Mouse (Mus musculus) midbrain, embryonic 11.5 days (tissue): Measurements from ENCODE around the gene Tacc2. TPM values are rescaled to one million over a fixed set of nuclear protein-coding genes. Genes with fewer than 3 reads are reported as not detected.
A peak's percentile ranks its signal among the peaks of the same experiment; 100 is the strongest.

Experiments used
- ATAC-seq: fragments of 200-750 bp; cut with Nextera tagmentation; 2 replicates; pipeline ENCODE4 v1.8.0; 2017; ENCODE audit warnings: moderate TSS enrichment, moderate library complexity; ENCODE audit not compliant: low FRiP score
- DNase-seq: peaks from one replicate; pipeline ENCODE4 v3.0.0; 2015; ENCODE audit warnings: low spot score; ENCODE audit errors: missing footprints
- H3K27ac ChIP-seq: fragments of 300-500 bp; sonication (generic); 2 replicates; pipeline ENCODE4 v1.5.1; 2014; ENCODE audit warnings: low read depth, low read length
- H3K27me3 ChIP-seq: fragments of 300-500 bp; sonication (generic); 2 replicates; pipeline ENCODE4 v1.6.1; 2014; ENCODE audit warnings: mild to moderate bottlenecking, low read length, moderate library complexity, mixed read lengths; ENCODE audit not compliant: control insufficient read depth, insufficient read depth
- H3K36me3 ChIP-seq: fragments of 300-500 bp; sonication (generic); 2 replicates; pipeline ENCODE4 v1.6.1; 2014; ENCODE audit warnings: mild to moderate bottlenecking, low read length, moderate library complexity, mixed read lengths; ENCODE audit not compliant: control insufficient read depth, insufficient read depth
- H3K4me1 ChIP-seq: fragments of 300-500 bp; sonication (generic); 2 replicates; pipeline ENCODE4 v1.6.1; 2014; ENCODE audit warnings: low read length; ENCODE audit not compliant: control insufficient read depth, insufficient read depth
- H3K4me2 ChIP-seq: fragments of 300-500 bp; sonication (generic); 2 replicates; pipeline ENCODE4 v1.6.1; 2014; ENCODE audit warnings: mild to moderate bottlenecking, moderate library complexity
- H3K4me3 ChIP-seq: fragments of 300-500 bp; sonication (generic); 2 replicates; pipeline ENCODE4 v1.5.1; 2014; ENCODE audit warnings: low read depth, low read length
- H3K9ac ChIP-seq: fragments of 300-500 bp; sonication (generic); 2 replicates; pipeline ENCODE4 v1.6.1; 2014; ENCODE audit warnings: low read length
- H3K9me3 ChIP-seq: fragments of 300-500 bp; sonication (generic); 2 replicates; pipeline ENCODE4 v1.6.1; 2016; ENCODE audit warnings: low read length; ENCODE audit not compliant: control insufficient read depth
- WGBS: fragments of 180-500 bp; shearing (Covaris S2); extraction: QIAGEN DNeasy Blood & Tissue Kit; methylation state at CpG from one replicate; pipeline ENCODE4 v1.1.7; 2014; 5-methylcytosine and 5-hydroxymethylcytosine counted together
- polyA plus RNA-seq: library from polyadenylated mRNA; unstranded; fragments of >200 nt; fragmentation: Nextera tagmentation; extraction: Ambion mirVana; gene quantifications from 2 replicates; pipeline ENCODE4 v1.2.1, GENCODE M21; 2014

Gene Tacc2
- polyA plus RNA-seq, 1 experiment from 2014 or later, result 47.3 TPM

DNA sequence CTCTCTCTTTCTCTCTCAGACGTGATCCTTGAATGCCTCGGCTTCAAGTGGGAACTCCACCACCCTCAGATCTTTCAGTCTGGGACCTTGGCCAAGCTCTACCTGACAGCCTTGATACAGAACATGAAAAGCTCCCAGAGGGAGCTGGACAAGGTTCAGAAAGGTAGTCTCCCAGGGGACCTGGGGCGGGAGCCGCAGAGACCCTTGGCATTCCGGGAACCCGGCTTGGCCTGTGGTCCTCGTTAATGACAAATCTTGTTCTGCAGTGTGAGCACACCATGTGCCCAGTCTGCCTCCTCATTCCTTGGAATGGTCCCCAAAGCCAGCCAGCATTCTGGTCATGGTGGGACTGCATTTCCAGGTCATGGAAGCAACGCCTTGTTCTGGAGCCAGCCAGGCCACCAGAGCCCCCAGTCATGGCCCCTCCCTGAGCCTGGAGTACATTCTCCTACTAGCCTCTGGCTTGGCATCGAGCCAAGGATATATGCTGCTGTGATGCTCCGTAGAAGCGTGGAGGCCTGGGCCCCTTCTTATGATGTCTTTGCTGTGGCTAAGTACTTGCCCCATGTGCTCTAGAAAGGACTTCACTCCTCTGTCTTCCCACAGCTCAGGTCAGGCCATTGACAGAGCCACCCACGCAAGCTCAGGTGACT is 208.8 kb downstream of the Tacc2 start:
- Histone ChIP-seq H3K4me2 (no peak overlapping the region), H3K36me3 (no peaks in the 10 kb centered on the region), H3K27me3 (no peaks in the 10 kb centered on the region), H3K4me3 (no peak overlapping the region), H3K9ac (no peak overlapping the region), H3K27ac (no peak overlapping the region), H3K9me3 (no peaks in the 10 kb centered on the region), H3K4me1 (no peaks in the 10 kb centered on the region)
- ATAC-seq, result no peak
- WGBS, result 86% methylated on average over 12 of the region's 12 CpGs
- peak; percentile 14 for DNase-seq

DNA sequence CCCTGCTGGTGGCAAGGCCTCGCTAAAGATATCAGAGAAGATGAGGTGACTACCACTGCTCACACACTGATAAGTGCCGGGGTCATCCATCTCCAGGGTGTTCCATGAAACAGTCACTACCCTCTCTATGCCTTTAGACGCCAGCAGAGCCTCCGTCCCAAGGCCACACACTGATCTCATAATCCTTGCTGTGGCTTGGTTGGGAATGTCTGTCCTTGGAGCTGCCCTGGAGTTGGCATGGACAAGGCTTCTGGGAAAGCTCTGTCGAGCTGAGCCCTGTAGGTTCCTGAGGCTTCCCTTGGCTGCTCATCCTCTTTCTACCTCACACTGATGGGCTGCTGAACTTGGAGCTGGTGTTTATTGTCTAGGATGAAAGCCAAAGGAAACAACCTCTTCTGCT is 209.5 kb downstream of the Tacc2 start:
- Histone ChIP-seq H3K9ac (no peak overlapping the region), H3K36me3 (no peaks in the 10 kb centered on the region), H3K4me3 (no peak overlapping the region), H3K27ac (no peak overlapping the region), H3K27me3 (no peaks in the 10 kb centered on the region), H3K4me1 (no peaks in the 10 kb centered on the region), H3K4me2 (no peak overlapping the region), H3K9me3 (no peaks in the 10 kb centered on the region)
- DNase-seq (no peak), ATAC-seq (no peak)
- 86% methylated on average over 5 of the region's 5 CpGs for WGBS

DNA sequence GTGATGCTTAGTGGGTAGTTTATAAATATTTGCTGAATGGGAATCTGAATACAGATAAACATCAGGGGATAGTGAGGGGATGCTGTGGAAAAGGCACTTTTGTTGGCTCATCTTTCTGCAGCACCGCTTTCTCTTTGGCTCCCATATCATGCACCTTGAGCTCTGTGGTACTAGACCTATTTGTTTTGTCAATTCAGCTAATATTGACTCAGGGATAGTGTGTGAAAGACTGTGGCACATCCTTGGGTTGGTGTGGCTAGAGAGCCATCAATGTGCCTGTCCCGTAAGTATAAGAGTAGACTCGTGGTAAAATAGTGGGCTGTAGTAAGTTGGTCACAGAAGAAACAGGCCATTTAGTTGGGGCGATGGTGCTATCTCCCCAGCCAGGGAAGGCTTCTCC is 210.3 kb downstream of the Tacc2 start:
- 89% methylated on average over 4 of the region's 4 CpGs for WGBS
- ATAC-seq (no peak), DNase-seq (no peak)
- no peaks in the 10 kb centered on the region for H3K36me3 ChIP-seq
- no peak overlapping the region for H3K4me2 ChIP-seq
- no peaks in the 10 kb centered on the region for H3K9me3 ChIP-seq
- H3K27ac ChIP-seq, result no peak overlapping the region
- no peak overlapping the region for H3K9ac ChIP-seq
- H3K4me1 ChIP-seq, result no peaks in the 10 kb centered on the region
- H3K27me3 ChIP-seq, result no peaks in the 10 kb centered on the region
- no peak overlapping the region for H3K4me3 ChIP-seq

DNA sequence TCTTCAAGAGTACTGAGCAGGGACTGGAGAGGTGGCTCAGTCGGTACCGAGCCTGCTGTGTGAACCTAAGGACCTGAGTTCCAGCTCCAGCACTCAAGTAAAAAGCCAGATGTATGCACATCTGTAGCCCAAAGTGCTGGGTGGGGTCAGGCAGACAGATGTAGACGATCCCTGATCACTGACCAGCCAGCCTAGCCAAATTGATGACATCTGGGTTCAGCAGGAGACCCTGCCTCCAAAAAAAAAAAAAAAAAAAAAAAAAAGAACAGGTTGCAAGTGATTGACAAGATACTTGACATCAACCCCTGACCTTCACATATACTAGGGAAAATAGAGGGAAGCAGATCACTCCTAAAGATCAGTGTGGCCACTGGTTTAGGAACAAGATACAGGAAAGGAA is 211.7 kb downstream of the Tacc2 start:
- no peaks in the 10 kb centered on the region for H3K36me3 ChIP-seq
- WGBS, result 88% methylated on average over 3 of the region's 3 CpGs
- H3K9me3 ChIP-seq, result no peaks in the 10 kb centered on the region
- DNase-seq, result no peak
- H3K4me3 ChIP-seq, result no peak overlapping the region
- H3K27ac ChIP-seq, result no peak overlapping the region
- no peak overlapping the region for H3K4me2 ChIP-seq
- no peak overlapping the region for H3K9ac ChIP-seq
- H3K4me1 ChIP-seq, result no peaks in the 10 kb centered on the region
- ATAC-seq, result no peak
- H3K27me3 ChIP-seq, result no peaks in the 10 kb centered on the region

DNA sequence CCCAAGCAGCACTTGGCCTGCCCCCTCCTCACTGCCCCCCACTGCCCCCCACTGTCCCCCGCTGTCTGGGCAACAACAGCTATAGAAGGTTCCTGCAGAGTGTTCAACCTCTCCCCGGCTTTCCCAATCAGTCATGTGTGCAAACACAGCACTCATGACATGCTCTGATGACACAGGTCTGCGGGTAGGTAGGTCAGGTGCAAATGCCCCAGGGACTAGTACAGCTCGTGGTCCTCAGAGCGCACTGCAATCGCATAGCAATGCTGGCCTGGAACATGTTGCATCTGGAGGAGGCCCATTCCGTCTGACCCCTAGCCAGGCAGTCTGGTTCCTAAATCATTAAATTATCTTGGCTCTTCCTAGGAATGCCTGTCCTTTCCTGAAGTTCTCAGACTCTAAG is 212.2 kb downstream of the Tacc2 start:
- Histone ChIP-seq H3K27me3 (no peaks in the 10 kb centered on the region), H3K4me2 (no peak overlapping the region), H3K4me3 (no peak overlapping the region), H3K4me1 (no peaks in the 10 kb centered on the region), H3K9ac (no peak overlapping the region), H3K36me3 (no peaks in the 10 kb centered on the region), H3K27ac (no peak overlapping the region), H3K9me3 (no peaks in the 10 kb centered on the region)
- ATAC-seq (no peak), DNase-seq (no peak)
- 90% methylated on average over 7 of the region's 7 CpGs for WGBS

DNA sequence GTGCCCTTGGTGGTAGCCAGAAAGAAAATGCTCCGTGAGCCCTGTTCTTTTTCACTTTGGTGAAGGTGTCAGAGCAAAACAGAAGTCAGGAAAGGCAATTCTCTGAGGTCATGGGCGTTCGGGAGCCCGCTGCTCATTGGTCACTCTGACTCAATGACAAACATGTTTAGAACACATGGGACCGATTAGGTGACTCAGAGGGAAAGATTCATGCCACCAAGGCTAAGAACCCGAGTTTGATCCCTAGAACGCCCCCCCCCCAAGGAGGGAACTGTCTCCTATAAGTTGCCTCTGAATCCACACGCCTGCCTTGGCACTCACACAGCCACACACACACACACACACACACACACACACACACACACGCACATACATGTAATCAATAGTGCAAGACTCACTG is 216.4 kb downstream of the Tacc2 start:
- no peak overlapping the region for H3K4me2 ChIP-seq
- no peaks in the 10 kb centered on the region for H3K27me3 ChIP-seq
- WGBS, result 79% methylated on average over 9 of the region's 9 CpGs
- no peak overlapping the region for H3K9ac ChIP-seq
- H3K27ac ChIP-seq, result no peak overlapping the region
- no peak overlapping the region for H3K4me3 ChIP-seq
- no peaks in the 10 kb centered on the region for H3K4me1 ChIP-seq
- H3K36me3 ChIP-seq, result no peaks in the 10 kb centered on the region
- no peak for DNase-seq
- H3K9me3 ChIP-seq, result no peaks in the 10 kb centered on the region
- no peak for ATAC-seq

DNA sequence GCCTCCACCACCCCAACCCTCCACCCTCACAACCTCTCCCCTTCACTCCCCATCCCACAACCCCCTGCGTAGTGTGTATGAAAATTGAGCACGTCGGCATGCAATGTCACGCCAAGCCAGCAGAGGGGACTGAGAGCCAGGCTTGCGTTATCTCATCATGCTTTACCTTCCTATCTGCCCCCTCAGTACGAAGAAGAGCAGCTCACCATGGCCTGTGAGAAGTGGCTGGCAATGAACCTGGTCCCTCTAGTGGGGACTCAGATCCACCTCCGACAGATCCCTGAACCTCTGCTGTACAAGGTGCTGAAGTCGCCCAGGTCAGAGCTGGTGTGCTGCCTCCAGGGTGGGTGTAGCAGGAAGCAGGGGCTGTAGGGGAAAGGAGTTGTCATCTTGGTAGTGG is 219.5 kb downstream of the Tacc2 start:
- no peak for ATAC-seq
- 70% methylated on average over 8 of the region's 8 CpGs for WGBS

DNA sequence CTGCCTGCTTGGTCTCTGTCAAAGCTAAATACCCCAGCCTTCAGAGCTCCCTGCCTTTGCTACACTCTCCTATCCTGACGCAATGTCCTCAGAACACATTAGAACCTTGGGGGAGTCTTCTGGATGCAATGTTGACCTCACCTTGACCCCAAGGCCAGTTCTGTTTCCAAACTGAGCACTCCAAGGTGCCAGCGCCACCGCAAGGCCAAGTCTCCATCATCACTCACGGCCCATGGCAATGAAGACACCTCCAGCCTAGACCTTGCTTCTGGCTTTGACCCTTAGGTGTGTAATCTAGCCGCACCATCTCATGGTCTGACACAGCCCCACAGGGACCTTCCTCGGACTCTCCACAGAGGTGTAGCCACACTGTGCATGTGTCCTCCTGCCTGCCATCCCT is 220.3 kb downstream of the Tacc2 start:
- no peak overlapping the region for H3K9ac ChIP-seq
- WGBS, result 93% methylated on average over 6 of the region's 6 CpGs
- H3K4me1 ChIP-seq, result no peaks in the 10 kb centered on the region
- H3K27ac ChIP-seq, result no peak overlapping the region
- DNase-seq (no peak), ATAC-seq (no peak)
- H3K4me2 ChIP-seq, result no peak overlapping the region
- no peak overlapping the region for H3K4me3 ChIP-seq
- no peaks in the 10 kb centered on the region for H3K9me3 ChIP-seq
- H3K36me3 ChIP-seq, result no peaks in the 10 kb centered on the region
- H3K27me3 ChIP-seq, result no peaks in the 10 kb centered on the region

More for the DNA sequence above, 219.5 kb downstream of the Tacc2 start:
- Histone ChIP-seq H3K36me3 (no peaks in the 10 kb centered on the region), H3K4me1 (no peaks in the 10 kb centered on the region), H3K27me3 (no peaks in the 10 kb centered on the region), H3K4me2 (no peak overlapping the region), H3K9ac (no peak overlapping the region), H3K4me3 (no peak overlapping the region), H3K9me3 (no peaks in the 10 kb centered on the region), H3K27ac (no peak overlapping the region)
- no peak for DNase-seq

DNA sequence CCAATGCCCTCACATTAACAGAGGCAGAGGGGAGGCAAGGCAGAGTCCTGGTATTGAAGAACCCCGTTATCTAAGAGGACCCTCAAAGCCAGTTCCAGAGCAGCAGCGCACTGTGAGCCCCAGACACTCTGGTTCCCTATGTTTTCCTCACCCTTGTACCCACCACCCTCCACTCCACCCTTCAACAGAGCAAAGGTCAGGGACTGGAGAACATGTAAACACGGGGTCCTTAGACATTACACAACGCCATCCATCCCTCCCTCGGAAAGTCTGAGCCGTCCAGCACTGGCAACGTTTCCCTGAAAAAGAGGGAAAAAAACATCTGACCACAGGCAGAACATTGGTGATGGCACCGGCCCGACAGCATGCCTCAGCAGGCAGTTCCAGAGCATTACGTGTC is 222.2 kb downstream of the Tacc2 start:
- H3K36me3 ChIP-seq, result no peaks in the 10 kb centered on the region
- H3K4me3 ChIP-seq, result no peak overlapping the region
- ATAC-seq (no peak), DNase-seq (no peak)
- H3K27me3 ChIP-seq, result no peaks in the 10 kb centered on the region
- no peak overlapping the region for H3K9ac ChIP-seq
- H3K9me3 ChIP-seq, result no peaks in the 10 kb centered on the region
- WGBS, result 89% methylated on average over 10 of the region's 10 CpGs
- H3K27ac ChIP-seq, result no peak overlapping the region
- H3K4me2 ChIP-seq, result no peak overlapping the region
- no peaks in the 10 kb centered on the region for H3K4me1 ChIP-seq
